Mouse (Mus musculus) frontal cortex, adult 2 months (tissue): ENCODE measurements around the gene Olfr47. TPM values are rescaled to one million over a fixed set of nuclear protein-coding genes. Genes with fewer than 3 reads are reported as not detected.
"Not testable (repeated sequence)": the region's sequence is repeated elsewhere in the genome, so short reads cannot be mapped to it uniquely, and the experiment has no call there.

ENCODE experiments used
- DNase-seq, 2 experiments: peaks; one replicate each; pipeline ENCODE4 v3.0.0; 2022; ENCODE audit warnings: low spot score in 1 of 2; ENCODE audit errors: extremely low spot score in 1 of 2
- polyA plus RNA-seq: library from polyadenylated mRNA; depleted of rRNA; stranded (reverse); fragments of >200 nt; gene quantifications from 2 replicates; pipeline ENCODE4 v1.2.3, GENCODE M21; 2012; rRNA removed

Gene Olfr47
- not detected in 2 replicates for polyA plus RNA-seq

- DNase-seq: not testable (repeated sequence)
Measured at GRCm38 (mm10) chr6:43231255-43231654, at the start of gene Olfr47. Olfr47 (plus strand) TSS chr6:43231529.

DNA sequence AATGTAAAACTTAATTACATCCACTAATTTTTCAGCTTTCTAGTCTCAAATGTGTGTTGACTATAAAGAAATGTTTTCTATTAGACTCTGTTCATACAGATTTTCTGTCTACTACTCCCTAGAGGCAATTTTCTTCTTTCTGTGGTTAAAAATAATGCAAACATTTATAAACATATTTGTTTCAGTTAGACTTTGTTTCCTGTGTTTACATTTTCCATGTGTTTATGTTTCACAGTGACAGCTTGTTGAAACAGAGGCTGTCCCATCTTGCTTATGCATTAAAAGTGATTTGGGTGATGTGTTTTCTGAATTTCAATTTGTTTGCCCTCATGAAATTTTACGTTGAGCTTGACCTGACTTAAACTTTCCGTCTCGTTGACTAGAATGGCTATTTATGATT is 40.3 kb upstream of the Olfr47 start:
- DNase-seq: no peak

- no peak for DNase-seq
Measured at GRCm38 (mm10) chr6:43196781-43197180, 34.5 kb upstream of the Olfr47 start, which contains the start of gene Olfr435. Olfr435 (plus strand) TSS chr6:43197146.

GRCm38 (mm10) chr6:43198094-43198493 is 33.2 kb upstream of the Olfr47 start:
- no peak for DNase-seq

DNA sequence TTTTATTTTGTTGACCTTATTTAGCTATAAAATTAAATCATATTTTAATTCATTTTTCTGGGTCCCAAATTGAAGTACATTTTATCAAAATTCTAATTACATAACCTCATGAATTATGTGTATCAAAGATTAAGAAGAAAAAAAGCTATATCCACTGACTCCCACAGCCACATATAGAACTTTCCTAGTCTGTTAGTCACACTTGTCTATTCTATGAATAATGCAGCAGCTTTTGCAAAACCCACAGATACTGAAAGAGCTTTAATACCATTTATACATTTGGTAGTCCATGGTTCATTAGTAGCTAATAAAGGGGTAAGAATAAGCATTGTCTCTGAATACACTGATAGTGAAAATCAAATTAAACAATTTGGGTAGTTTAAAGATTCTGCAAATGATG is 28.5 kb upstream of the Olfr47 start:
- DNase-seq: no peak

- DNase-seq: no peak
Measured at GRCm38 (mm10) chr6:43205355-43205754, 26.0 kb upstream of the Olfr47 start.

DNA sequence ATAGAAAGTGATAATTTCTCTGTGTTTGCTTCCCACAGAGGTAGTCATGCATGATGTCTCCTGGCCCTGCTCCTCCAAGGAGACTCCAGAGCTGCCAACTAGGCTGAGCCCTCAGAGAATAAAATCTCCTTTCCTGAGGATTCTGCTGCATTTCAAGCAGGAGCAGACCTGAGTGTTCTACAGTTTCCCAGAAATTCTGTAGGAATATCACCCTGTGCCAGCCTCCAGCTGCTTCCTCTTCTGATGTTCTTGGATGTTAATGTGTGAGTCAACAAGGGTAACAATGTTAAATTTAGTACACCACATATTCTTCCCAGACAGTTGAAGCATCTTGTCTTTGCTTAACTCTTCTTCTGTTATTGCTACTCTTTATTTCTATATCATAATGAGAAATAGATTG is 18.5 kb upstream of the Olfr47 start, which contains the start of gene Olfr434:
Olfr434 (plus strand) TSS at position 149 of the 400 bp plus-strand sequence.
- peak; percentile 67 to 74 for DNase-seq

GRCm38 (mm10) chr6:43242061-43242460 is 10.7 kb downstream of the Olfr47 start:
- no peak for DNase-seq

GRCm38 (mm10) chr6:43247396-43247795 is 16.1 kb downstream of the Olfr47 start:
- DNase-seq: no peak

- no peak for DNase-seq
Measured at GRCm38 (mm10) chr6:43252994-43253393, 21.7 kb downstream of the Olfr47 start.

DNA sequence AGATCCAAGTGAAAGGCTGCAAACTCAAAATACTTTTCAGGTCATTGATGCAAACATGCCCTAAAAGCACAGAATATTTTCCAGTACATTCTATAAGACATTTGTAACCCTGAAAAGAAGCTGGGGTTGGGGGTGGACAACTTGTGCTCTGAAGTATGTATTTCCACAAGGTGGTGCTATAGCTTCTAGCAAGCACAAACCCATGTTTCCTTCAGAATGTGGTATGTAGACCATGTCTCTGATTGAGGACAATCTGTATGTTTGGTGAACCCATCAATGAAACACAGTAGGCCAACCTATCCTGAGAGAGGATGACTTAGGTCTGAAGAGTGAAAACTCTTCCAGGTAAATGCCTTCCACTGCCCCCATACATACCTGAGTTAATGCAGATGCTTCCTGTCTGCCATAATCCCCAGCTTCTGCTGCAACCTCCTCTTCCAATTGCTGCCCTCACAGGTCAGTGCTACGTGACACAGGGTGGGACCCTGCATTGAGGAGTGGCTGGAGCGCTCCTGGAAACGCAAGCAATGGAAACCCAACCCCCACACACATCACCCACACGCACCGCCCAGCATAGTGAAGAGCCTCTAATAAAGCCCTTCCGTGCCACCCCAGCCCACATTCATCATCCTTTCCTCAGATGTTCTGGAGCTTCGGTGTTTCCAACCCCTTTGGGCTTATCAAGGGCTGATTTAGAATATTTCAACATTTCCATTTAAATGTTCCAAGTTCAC is 23.0 kb downstream of the Olfr47 start:
- DNase-seq: peak in 1 of 2 experiments; percentile 36

GRCm38 (mm10) chr6:43260756-43261155 is 29.4 kb downstream of the Olfr47 start:
- DNase-seq: no peak

DNA sequence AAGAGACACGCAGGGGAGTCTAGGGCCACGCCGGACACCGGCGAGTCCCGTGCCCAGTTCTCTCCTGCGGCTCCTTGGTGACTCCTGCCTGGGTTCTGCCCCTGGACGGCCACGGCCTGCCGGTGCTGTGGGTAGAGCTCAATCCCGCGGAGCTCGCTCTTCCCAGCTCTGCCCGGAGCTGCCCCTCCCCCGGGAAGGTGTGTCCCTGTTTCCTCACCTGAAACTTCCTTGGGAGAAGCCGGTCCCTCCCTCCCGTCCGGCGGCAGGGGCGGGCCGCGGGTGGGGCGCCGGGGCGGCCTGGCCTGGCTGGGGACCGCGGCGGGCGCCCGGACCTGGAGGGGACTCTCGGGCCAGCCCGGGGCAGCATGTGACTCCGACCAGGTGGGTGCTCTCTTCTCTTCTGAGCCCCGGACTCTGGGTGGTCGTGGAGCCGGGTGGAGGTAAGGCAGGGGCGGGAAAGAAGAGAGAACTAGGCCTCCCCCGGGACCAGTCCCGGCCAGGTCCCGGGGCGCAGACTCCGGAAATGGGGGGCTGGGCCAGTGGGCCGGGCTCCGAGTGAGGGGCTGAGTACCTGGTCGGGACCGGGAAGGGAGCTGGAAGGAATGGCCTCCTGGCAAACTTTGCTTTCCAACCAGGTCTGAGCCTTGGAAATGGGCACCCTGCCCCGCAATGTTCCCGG is 34.2 kb downstream of the Olfr47 start, which contains the start of gene Arhgef5:
Arhgef5 (plus strand) TSS at position 220 of the 679 bp plus-strand sequence.
- DNase-seq: no peak

- no peak for DNase-seq
Measured at GRCm38 (mm10) chr6:43266356-43266755, 35.0 kb downstream of the Olfr47 start.

DNA sequence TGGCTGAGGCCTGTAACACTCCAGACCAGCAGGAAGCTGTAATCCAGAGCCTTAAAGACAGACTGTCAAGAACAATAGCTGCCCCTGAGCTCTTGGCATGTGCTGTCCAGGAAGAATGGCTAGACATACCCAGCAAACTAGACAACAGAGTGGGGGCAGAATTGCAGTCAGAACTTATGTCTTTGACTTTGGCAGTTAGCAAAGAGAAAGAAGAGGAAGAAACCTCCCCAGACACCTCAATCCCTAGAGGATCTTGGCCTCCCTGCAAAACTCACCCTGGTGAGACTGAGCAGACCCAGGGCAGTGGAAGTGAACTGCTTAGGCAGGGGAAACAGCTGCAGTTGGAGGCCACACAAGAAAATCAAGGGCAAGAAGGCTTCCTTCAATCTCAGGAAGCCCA is 41.3 kb downstream of the Olfr47 start:
- no peak for DNase-seq

GRCm38 (mm10) chr6:43274123-43274522 is 42.8 kb downstream of the Olfr47 start:
- DNase-seq: no peak

DNA sequence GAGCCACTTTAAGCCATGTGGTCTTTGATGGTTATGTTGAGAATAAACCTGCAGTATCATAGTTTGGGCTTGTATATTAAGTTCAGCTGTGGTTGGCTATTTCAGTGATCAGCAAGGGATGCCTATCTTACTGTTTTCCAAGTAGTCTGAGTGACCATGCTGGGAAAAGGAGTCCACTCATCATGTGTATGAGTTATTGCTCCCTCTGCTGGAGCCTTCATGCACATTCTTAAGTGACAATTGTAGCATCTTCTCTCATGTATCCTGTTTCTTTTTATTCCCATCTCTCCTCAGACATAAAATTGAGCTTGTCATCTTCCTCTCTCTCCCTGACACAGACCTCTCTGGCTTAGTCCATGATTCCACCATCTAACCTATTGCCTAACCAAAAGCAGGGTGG is 46.9 kb downstream of the Olfr47 start:
- DNase-seq: peak in 1 of 2 experiments; percentile 46

DNA sequence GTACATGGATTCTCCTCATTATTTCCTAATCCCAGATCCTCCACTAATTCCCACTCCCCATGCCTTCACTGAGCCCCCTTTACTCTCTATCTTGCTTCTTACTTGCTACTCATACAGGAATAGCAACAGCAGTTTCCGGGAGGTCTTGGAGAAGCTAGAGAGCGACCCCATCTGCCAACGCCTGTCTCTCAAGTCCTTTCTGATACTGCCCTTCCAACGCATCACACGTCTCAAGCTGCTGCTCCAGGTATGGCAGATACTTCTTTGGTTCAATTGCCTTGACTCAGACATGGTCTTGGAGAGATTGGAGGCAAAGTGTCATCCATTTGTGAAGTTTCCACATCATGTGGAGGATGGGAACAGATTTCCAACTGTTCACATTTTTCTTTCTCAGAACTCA is 49.2 kb downstream of the Olfr47 start:
- DNase-seq: no peak
